Mouse (Mus musculus) liver (tissue): ENCODE measurements around the gene Ccdc73.

Source experiments
- DNase-seq: peaks from one replicate; pipeline ENCODE4 v3.0.0-alpha.2; 2020; ENCODE audit warnings: mixed read lengths

Gene Ccdc73

DNA sequence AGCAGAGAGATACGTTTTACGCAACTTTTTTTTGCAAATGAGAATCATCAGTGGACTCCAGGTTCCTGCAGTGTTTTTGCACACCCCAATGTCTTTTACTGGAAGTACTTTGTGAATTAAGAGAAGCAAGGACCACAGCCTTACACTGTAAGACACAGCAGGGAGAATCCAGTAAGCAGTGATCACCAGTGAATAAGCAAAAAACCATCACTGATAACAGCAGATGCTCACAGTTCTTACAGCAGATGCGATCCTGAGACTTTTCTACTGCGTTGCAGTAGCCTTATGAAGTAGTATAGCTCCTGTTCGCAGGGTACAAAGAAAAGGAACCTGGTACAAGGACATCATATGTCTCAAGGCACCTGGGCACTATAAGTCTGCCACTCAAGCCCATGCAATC is 162.9 kb downstream of the Ccdc73 start:
- no peak for DNase-seq

DNA sequence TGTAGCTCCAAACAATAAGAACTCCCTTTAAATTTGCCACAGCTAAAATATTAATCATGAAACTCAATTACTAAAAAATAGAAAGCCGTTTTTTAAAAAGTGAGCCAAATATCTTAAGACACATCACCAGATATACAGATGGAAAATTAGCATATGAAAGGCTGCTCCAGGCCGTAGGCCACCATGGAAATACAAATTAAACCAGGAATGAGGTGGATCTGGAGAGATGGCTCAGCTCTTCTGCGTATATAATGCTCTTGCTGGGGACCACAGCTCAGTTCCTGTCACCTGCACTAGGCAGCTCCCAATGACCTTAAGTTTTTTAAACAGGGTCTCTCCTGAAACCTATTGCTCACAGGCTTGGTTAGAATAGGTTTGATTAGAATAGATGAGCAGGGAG is 166.5 kb downstream of the Ccdc73 start:
- no peak for DNase-seq

DNA sequence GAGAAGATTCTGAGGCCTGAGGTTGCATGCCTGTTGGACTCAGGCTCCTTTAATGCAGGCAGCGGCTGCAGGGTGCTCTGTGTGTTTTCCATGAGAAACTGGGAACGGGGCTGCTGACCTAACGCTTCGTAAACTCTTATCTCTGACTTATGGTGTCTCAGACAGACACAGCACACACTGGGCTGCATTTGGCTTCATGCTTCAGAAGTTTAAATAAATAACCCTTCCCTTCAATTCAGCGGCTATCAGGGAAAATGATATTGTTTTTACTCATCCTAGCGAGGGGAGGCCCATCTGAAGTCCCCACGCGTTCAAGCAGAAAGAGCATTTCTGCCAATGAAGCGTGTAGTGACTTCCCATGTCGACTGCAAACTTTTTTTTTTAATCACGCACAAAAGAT is 168.4 kb downstream of the Ccdc73 start:
- DNase-seq, result no peak

DNA sequence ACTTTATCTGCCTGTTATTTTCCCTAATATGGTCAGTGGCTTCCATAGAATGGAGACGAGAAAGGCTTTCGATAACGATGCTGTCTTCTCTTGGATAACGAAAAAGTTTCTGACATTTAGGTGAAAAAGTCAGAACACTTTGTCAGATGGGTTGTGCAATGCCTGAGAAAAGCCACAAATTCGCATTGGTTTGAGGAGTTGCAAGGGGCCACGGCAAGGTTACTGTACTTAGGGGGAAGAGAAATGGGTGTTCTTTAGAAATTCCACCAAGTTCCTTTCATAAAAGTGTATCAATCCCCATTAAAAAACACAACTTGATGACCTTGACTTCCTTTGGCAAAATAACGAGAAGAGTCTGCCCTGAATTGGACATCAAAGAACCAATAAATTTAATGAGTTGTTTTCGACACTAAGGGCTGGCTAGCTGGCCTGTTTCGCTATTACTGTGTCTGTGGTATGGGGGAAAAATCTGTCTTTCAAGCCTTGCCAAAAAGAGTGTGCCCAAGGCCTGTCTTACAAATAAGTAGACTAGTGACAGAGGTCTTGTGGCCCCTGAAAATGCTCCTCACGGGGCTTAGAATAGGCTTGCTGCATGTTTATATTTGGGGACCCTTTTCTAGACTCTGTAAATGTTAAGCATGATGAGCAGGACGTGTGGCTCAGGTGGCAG is 168.9 kb downstream of the Ccdc73 start:
- DNase-seq, result no peak

DNA sequence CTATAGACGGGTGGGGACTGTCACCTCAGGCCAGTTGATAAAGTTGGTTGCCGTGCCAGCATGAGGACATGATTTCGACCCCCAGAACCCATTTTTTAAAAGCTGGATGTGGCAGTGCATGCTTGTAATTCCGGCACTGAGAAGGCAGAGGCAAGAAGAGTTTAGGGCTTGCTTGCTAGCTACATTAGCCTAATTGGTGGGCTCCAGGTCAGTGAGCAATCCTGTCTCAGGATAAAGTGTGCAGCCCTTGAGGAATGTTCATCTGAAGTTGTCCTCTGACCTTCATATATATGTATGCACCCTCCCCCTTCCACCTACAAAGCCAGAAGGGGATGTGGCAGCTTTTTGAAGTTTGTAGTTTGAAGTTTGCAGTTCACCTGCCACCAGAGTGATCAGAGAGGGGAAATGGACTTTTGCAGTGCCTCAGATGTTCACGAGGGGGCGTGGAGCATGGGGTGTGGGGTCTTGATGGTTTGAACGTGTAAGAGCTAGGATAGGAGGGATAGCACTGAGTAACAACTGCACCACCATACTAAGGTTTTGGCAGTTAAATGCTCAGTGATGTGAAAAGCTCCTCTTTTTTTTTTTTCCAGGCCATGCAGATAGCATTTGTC is 170.5 kb downstream of the Ccdc73 start:
- DNase-seq, result no peak

DNA sequence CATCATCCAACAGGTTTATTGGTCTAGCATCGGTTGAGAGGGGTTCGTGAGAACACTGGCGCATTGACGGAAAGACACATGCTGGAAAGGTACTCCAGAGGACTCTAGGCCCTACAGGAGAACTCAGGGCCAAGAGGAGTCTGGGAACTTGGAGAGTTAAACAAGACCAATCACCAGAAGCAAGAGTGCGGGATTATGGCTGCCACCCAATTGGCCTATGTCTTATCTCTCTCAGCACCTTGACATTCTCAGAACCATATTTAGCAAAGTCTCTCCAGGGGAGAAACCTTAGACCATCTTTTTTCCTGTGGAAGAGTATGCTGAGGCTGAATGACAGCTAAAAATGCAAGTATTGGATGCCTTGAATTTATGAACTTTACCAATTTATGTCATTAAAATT is 171.3 kb downstream of the Ccdc73 start:
- no peak for DNase-seq

DNA sequence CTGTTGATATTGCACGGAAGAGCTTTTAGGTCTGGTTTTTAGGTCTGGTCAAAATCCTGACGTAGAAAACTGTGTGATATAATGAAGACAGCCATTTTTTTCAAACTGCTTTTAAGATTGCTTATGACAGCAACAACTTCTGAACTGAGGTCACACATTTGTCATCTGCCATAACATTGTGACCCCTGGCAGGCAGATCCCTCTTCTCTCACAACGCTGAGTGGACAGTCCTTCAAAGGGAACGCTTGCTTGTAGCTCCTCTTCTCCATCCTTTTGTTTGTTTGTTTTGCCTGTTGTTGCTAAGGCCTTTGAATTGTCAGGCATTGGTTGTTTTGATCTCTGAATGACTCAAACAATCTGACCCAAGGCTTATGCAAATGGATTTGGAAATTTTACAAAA is 173.3 kb downstream of the Ccdc73 start:
- DNase-seq, result no peak

DNA sequence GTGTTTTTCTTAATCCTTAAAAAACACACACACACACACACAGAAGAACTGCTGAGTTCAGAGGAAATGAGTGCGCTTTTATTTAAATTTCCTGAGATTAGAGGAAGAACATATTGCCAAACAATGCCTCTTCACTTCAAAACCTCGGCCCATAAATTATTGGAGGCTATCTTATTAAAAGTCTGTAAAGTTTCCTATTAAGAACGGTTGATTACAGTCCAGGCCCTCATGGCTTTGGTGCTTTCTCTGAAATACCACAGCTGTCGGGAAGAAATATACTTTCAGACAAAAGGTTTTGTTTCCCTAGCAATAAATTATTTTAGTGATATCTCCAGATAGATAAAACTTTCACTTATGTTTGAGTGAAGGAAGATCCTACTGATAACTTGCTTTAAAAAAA is 175.5 kb downstream of the Ccdc73 start:
- no peak for DNase-seq

DNA sequence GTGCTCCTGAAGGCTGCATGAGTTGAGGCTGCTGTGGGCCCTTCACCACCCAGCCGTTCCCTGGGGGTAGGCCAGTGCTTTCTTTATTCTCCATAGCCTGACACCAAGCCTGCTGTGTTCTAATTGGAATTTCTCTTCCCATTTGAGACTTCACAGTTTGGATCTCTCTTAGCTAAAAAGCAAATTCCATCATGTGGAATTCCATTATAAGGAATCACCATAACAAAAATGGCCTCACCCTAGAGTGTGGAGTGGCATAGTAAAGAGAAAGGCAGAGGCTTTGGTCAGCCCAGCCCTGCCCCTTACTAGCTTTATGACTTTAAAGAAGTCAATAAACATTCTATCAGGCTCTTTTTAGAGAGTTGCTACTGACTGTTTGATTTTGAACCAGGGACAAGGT is 180.7 kb downstream of the Ccdc73 start:
- DNase-seq, result no peak

DNA sequence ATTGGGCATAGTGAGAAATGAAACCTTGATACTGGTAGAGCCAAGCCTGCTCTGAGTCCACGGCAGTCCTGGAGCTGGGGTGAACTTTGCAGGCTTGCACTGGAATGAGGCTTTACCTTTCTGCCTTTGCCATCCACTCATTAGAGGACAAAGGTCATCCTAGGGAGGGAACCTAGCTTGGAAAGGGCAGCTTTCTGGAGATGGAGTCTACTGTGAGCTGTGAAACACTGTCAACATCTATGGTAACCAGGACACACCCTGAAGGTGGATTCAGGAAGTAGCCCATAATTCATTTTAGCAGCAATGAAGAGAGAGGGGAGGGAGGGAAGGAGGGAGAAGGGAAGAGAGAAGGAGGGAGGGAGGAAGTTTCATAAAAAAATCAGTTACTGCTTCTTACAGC is 187.9 kb downstream of the Ccdc73 start:
- DNase-seq, result no peak

DNA sequence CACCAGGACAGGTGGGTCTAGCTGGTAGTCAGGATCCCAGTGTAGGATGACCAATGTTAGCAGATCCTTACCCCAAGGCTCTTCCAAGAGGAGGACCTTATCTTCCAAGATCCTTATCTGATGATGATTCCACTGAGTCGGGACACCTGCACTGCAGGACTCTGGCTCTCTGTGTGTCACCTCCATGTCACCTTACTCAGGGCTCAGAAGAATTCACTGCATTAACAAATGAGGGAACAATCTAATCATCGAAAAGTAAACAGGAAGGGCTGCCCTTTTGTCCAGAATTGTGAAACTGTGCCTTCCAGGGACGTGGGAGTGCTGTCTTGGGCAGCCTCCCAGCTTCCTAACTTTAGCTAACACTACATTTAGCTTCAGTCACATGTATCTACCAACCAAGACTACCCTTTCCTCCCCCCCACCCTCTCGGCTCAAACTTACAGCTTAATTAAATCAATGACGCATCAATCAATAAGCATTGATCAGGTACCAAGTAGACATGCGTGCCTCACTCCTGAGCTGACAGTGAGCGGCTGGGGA is 191.0 kb downstream of the Ccdc73 start:
- no peak for DNase-seq

DNA sequence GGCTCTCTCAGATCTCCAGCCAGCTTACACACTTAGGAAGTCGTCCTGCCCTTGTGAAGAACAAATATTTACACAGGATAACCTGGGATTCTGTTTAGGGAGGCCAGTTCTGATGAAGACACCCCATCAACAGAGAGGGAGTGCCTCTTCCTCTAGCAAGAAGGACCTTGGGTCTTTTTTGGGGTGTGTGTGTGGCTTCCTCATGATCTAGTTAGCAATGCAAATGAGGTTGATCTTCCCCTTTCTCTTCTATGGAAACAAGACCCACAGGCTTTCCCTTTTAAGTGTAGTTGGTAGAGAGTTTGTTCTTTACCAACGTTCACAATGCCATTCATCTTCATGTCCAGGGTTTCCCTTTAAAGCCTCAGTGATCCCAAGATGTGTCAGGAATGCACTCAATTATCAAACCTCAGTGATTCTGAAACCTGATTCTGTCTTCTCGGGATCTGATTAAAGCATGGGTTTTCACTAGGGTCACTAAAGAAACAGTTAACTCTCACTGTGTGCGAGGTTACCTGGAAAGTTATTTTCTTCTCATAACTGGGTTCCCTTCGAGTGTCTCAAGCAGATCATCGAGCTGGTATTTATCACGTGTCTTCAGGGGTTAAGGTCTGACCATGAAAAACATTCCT is 195.3 kb downstream of the Ccdc73 start:
- DNase-seq, result no peak
